Mouse (Mus musculus) heart, adult 11 months (tissue): ENCODE measurements around the gene Actn4.
A peak's percentile ranks its signal among the peaks of the same experiment; 100 is the strongest.

Experiments
- DNase-seq: peaks from one replicate; pipeline ENCODE4 v3.0.0; 2022

The Actn4 gene

DNA sequence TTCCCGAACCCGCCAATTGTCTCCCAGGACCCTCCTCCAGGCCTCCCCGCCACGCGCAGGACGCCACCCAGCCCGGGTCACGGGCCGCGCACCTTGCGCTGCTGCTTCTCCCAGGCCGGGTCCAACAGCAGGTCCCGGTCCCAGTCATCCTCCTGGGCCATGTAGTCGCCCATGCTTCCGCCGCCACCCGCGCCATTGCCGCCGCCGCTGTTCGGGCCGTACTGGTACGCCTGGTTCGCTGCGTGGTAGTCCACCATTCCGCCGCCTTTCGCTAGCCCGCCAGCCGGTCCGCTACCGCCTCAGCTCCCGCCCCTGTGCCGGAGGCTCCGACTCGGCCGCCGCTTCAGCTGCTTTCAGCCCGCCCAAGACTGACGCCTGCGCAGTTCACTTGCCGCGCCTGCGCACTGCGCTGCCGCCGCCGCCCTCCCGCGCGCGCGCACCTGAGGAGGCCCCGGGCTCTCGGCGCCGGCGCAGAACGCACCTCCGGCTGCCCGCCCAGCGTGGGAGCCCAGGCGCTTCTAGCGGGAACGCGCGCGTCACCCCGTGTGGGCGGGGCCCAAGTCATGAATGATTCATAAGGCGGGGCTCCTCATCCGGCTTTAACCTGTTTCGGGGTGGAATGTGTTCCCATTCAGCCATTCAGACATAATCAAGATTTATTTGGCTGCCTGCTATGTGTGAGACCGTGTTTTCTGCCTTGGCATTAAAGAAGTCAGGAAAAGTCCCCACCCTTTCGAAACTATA lies at the start of gene Actn4:
Gene Actn4, minus strand, starts transcription at position 414 of the 744 bp plus-strand sequence.
- DNase-seq: peak; percentile 100

DNA sequence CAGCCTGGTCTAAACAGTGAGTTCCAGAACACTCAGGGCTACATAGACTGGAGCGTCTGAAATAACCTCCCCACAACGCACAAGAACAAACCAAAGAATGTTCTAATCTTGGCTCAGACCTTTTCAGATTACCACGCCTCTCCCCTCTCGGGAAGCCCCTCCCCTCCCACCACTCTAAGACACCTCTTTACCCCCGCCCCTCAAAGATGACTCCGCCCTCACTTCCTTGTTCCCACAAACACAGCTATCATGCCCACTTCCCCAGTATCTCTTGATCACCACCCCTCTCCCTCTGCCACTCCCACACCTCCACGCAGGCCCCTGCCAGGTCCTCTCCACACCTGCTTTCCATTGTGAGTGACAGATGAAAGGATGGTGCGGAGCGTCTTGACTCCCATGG lies 46.6 kb upstream of the Actn4 start:
- no peak for DNase-seq

DNA sequence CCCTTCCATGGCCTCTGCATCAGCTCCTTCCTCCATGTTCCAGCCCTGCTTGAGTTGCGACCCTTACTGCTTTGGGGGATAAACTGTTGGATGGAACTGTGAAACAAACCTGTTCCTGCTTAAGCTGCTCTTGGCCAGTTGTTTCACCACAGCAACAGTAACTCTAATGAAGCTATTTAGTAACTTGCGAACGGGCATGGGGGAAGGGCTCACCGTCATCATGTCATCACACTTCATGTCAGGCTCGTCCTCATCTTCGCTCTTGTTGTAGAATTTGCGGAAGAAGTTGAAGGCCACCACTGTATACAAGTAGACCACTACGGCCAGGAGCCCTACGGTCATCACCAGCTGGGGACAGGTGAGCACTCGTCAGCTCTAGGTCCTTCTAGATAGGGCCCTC lies 46.0 kb upstream of the Actn4 start:
- DNase-seq: no peak

DNA sequence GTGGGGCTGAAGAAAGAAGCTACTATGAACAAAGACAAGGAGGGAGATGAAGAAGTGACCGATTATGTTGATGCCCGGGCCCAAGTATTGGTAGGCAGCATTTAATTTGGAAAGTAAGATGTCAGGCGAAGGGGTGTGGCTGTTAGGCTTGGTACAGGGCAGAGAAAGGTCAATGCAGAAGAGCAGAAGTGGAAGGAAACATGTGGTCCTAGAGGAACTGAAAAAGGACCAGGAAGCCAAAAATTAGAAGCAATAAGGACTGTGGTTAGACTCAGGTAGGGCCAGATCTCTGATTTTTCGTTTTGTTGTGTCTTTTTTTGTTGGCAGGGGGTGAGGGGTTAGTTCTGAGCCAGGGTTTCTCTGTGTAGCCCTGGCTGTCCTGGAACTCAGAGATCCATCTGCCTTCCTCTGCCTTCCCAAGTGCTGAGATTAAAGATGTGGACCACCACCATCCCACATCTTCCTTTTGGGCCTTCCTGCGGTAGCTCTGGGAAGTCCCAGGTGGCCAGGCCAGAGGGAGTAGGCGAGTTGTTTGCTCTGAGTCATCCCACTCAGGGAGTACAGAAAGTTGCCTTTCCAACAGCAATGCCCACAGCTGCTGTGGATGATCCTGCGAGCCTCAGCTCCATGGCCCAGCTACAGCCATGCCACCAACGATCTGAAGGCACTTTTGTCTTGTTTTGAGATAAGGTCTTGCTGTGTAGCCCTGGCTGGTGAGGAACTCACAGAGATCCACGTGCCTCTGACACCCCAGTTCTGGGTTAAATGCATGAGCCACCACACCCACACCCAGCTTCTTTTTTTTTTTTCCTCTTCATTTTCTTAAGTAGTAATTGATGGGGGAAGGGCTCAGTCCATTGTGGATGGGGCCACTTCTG lies 45.3 kb upstream of the Actn4 start:
- DNase-seq: no peak

DNA sequence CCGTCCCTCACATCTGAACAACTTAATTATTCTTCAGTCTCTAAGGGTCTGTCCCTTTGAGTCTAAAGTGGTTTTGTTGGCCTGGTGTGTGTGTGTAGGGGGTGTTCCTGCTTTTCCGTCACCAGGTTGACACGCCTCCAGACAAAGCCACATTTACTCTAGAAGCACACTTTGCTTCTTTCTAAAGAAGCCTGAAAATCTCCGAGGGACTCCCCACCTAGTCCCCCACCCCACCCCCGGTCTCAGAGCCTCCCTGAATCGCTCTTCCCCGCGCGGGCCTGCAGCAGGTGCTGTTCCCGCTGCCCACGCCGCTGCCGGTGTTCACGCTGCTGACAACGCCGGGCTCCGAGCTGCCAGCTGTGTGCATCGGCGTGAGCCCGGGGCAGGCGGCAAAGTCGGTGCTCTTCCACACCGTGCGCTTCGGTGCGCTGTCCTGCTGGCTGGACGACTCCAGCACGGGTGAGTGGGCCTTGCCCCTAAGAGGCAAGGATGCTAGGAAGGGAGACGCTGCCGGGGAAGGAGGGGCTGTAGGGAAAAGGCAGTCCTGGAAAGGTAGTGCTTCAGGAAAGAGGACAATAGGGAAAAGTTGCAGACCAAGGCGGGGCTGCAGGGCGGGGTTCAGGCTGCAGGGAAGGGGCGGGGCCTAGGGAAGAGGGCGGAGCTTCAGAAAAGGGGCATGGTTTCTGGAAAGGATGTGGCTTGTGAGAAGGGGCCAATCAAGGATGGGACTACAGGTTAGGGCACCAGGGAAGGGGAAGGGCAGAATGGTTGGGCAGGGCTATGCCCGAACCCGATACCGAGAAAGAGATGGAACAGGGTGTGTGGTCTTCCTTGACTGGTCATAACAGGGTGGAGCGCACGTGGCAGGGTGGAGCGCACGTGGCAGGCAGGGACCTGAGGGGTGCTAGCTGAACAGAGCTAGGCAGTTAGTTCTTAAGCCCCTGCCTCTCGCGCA lies 38.8 kb upstream of the Actn4 start:
- DNase-seq: peak; percentile 95

DNA sequence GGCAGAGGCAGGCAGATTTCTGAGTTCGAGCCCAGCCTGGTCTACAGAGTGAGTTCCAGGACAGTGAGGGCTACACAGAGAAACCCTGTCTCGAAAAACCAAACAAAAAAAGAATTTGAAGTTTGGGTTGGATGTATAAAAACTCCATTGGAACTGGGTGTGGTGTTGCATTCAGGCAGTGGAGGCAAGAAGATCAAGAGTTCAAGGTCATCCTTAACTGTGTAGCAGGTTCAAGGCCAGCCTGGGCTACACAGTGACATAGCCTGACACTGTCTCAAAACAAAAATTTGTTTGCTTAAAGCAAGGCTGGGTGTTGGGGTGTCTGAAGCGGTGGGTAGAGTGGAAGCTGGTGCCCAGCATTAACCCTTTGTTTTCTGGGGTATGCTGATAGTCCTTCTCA lies 31.3 kb upstream of the Actn4 start:
- no peak for DNase-seq

DNA sequence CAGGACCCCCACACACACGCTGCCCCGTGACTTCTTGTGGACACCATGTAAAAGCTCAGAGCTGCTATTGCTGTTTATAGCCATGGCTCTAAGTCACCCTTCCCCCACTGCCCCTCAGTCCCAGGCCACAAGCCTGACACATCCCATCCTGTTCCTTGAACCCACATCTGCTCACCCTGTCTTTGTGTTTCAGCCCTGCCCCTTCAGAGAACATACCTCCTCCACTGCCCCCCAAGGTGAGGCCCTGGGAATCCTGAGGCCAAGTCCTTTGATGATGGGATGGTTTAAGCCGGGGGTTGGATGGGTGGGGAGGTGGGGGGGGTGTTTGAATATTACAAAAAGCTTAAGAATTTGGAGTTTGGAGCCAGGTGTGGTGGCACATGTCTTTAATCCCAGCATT lies 30.9 kb upstream of the Actn4 start:
- no peak for DNase-seq

DNA sequence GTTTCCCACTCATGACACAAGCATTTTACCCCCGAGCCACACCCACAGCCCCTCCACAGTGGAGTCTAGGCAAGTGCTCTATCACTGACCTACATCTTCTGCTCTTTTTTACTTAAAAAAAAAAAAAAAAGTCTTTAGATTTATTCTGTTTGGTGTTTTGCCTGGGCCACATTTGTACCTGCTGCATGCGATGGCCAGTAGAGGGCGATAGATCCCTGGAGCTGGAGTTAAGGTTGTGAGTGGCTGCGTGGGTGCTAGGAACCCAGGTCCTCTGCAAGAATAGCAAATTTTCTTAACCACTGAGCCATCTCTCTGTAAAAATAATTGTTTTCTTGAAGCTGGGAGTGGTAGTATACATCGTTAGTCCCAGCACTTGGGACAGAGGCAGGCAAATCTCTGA lies 29.5 kb upstream of the Actn4 start:
- no peak for DNase-seq

DNA sequence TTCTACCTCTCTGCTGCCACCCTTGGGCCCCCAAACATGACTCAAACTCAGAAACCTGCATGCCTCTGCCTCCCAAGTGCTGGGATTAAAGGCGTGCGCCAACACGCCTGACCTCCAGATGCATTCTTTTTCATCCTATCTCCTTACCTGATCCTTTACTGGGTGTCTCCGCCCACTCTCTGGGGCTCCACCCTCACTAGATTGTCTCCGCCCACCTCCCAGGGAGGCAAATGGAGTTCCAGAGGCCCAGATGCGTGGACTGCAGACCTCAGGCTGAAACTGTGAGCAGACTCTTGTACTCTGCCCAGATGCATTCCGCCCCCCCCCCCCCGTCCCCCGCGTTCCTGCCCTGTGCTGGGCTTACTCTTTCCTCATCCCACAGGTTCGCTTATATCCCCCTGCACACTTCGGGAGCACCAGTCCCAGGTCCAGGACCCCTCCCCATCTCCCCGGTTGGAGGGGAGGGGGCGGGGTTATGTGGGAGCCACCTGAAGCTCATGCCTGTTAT lies 28.7 kb upstream of the Actn4 start:
- DNase-seq: no peak

DNA sequence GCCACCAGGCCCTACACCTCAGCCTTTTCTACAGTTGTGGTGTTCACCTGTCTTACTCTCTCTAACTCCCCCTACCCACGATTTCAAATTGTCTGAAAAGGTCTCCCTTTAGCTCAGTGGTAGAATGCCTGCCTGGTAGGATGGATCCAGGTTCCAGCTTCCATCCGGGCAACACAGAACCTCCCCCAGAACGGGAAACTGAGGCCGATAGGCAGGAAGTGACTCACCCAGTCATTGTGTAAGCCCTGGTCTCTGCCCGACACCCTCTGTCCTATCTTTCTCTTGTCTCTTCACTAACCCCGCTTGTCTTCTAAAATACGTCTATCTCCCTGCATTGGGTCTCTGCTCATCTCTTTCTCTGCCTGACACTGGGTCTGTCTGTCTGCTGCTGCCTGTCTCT lies 23.1 kb upstream of the Actn4 start:
- peak; percentile 82 for DNase-seq

DNA sequence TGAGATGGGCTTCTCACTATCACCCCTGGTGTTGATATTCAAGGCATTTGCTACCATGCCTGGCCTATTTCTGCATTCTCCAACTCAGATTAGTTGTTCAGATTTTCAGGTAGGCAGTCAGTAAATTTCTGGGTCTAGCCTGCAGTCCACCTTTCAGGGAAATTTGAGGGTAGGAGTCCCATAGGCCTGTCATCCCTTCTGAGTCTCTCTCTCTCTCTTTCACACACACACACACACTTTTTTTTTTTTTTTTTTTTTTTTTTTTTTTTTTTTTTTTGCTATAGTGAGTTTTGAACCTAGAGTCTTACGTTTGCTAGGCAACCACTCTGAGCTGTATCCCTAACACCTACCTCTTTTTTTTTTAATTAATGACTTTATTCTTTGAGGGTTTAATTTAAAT lies 22.3 kb upstream of the Actn4 start:
- DNase-seq: no peak

DNA sequence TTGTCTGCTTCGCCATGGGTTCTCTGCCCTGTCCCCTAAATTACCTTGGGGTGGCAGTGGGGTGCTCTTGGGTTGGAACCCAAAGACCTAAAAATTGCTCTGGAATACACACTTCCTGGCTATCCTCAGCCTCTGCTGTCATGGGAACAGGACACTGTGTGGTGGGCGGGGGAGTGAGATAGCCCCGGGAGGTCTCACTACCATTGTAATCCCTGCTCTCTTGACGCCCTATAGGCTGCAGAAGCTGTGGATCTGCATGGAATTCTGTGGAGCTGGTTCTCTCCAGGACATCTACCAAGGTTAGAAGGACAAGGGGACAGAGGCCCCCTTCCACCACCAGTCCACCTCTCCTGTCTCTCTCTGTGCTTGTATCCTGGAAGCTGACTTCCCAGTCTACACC lies 21.7 kb upstream of the Actn4 start:
- DNase-seq: peak; percentile 85

DNA sequence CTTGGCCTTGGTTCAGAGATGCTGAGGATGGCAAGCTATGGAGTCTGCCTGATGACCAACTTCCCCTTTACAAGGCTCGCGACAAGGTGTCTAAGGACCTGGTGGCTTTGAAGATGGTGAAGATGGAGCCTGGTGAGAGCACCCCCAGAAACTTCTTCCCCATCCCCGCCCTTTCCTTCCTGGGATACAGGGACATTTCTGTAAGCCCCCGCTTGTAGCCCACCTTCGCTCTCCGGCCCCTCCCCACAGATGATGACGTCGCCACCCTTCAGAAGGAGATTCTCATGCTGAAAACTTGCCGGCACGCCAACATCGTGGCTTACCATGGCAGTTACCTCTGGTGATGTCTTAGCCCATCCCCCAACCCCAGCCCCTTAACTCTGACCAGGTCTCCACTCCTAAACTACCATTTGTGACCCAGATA lies 21.0 kb upstream of the Actn4 start:
- DNase-seq: peak; percentile 92

DNA sequence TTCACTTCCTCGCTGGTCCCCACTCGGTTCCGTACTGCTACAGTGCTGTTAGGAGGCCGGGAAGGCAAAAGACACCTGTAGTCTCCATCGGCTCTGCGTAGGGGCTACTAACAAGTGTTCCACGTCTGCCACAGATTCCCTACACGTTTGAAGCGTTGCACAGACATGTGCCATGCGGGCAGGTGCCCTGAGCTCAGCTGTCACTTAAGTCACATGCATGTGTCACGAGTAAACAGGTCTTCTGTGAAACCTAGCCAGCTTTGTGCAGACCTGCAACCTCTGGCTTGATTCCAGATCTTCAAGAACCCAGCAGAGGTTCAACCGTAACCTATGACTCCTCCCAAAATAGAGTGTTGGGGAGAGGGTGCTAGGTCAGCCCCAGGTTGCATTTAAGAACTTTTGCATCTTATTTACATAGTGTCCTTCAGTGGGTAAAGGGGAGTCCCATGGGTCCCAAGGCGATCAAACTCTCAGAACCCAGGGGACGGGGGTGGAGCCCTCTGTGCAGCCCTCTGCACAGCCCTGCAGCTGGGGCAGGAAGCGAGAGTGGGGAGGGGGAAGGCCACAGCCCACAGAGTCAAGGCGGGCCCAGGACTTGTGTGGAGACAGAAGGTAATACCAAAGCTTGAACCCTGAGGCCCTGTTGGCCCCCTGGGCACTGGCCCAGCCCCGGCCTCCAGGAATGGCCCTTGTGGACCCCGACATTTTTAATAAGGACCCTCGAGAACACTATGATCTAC lies 20.3 kb upstream of the Actn4 start:
- peak; percentile 96 for DNase-seq

DNA sequence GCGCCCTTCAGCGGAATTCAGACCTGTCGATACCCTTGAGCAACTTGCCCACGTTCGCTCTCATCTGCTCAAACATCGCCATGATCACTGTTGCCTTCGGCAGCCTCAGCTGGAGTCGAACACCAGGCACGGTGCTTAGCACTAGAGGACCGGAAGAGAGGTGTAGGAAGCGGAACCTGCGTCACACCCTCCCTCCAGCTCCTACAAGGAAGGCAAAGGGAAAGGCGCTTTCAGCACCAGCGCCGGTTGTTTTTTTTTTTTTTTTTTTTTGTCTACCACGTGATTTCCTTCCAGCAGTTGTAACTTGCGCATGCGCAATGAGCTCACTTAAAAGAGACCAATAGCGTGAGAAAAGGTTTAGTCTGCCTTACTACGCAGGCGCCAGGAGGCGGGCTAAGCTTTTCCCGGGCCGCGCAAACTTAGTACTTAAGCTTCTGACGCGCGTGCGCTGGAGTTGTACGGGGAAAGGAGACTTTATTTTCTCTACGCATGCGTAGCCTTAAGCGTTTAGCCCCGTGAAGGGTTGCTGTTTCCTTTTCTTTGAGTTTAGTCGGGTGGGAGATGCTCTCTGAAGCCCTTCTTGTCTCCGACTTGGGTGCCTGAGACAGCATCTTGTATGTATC lies 19.6 kb upstream of the Actn4 start, which contains the start of the genes Eif3k and Map4k1:
Gene Eif3k, minus strand, starts transcription at position 214 of the 623 bp plus-strand sequence.
Gene Map4k1, plus strand, starts transcription at position 400 of the 623 bp plus-strand sequence.
- peak; percentile 100 for DNase-seq

DNA sequence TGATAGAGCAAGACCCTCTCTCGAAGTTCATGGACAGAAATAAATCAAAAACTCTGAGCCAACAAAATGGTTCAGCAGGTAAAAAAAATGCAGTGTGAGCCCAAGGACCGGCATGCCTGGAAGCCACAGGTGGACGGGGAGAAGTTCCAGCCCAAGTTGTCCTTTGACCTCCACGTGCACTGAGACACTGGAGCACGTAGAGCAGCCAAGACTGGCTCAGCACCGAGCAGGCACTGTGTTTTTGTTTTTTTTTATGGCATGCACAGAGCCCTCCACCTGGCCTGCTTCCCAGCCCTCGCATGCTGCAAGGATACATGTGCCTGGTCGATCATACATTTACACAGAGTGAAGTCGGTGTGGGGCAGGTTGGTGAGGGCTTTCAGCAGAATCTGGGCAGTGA lies 15.4 kb upstream of the Actn4 start:
- no peak for DNase-seq

DNA sequence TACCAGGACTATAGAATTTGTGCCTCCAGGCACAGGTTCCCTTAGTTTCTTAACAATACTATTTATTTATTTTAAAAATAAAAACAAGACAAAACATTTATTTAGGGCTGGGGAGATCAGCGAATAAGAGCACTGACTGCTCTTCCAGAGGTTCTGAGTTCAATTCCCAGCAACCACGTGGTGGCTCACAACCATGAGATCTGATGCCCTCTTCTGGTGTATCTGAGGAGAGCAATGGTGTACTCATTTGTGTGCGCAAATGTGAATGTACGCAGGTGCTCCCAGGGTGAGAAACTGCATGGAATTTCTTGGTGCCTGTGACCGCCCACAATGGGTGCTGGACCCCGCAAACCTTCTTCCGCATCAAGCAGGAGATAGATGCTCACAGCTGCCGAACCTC lies 10.9 kb upstream of the Actn4 start:
- DNase-seq: no peak

DNA sequence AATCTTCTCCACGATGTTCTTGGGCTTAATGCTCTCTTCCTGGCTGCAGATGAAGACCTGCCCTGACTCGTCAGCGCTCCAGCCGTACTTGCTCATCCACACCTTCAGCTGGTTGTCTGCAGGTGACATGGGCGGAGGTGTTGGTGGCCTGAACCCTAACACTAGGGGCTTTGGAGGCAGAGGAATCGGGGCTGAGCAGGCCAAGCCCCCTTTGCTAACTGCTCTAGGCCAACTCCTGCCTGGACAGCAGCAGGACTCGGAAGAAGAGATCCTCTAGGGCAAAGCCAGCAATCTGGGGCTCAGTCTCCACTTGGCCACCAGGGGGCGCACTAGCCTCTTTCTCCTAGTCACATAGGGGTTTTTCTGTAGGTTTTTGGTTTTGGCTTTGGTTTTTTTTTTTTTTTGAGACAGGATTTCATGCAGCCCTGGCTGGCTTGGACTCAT lies 10.4 kb upstream of the Actn4 start:
- peak; percentile 96 for DNase-seq

DNA sequence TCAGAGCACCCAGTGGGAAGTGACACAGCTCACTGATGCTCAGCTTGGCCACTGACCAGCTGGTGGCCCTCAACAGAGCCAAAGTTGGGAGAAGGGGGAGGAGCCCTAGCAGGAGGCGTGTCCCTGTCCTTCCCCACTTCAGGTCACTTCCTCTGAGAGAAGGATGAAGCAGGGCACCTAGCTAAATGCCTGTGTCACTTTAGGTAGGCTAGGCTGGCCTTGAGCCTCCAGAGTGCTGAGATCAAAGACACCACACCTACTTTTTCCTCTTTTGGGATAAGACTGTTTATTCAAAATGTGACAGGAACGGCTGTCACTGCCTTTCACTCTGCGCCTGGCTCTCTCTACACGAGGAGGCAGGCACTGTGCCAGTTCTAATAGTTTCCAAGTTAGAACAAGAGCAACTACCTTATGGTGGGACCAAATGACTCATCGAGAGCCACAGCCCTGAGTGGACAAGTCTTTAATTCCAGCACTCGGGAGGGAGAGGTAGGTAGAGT lies 9.7 kb upstream of the Actn4 start:
- DNase-seq: peak; percentile 95

DNA sequence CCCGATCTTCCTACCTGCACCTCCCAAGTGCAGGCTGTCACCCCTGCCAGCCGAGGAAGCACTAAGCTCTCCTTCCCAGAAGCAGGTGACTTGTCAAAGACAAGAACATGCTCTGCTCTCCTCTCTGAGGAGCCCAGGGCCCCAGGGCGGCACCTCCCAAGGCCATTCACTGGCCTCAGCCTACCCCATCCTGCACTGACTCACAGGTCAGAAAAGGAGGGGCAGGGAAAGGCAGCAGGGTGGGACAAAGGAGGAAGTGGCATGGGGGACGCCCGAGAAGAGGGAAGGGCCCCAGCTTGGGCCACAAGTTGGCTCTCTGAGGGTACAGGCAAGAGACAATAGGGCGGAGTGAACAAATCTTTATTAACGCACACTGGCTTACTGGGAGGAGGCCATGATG lies 8.9 kb upstream of the Actn4 start:
- no peak for DNase-seq
